Mouse (Mus musculus) stomach, postnatal 0 days (tissue): ENCODE measurements around the gene Necap1. TPM values are rescaled to one million over a fixed set of nuclear protein-coding genes. Genes with fewer than 3 reads are reported as not detected.
A peak's percentile ranks its signal among the peaks of the same experiment; 100 is the strongest.

Experiments used
- ATAC-seq: fragments of 200-750 bp; cut with Nextera tagmentation; 2 replicates; pipeline ENCODE4 v1.8.0; 2017; ENCODE audit not compliant: low FRiP score, low TSS enrichment
- DNase-seq: peaks from one replicate; pipeline ENCODE4 v3.0.0-alpha.2; 2016; ENCODE audit warnings: low spot score
- H3K27ac ChIP-seq: fragments of 300-500 bp; sonication (generic); replicated peaks from 2 replicates; pipeline ENCODE4 v1.5.1; 2014; ENCODE audit warnings: mild to moderate bottlenecking, control low read depth
- H3K27me3 ChIP-seq: fragments of 300-500 bp; sonication (generic); 2 replicates; pipeline ENCODE4 v1.6.1; 2014; ENCODE audit warnings: low read length; ENCODE audit not compliant: control insufficient read depth, insufficient read depth
- H3K36me3 ChIP-seq: fragments of 300-500 bp; sonication (generic); 2 replicates; pipeline ENCODE4 v1.6.1; 2014; ENCODE audit warnings: low read length, mixed read lengths; ENCODE audit not compliant: control insufficient read depth, insufficient read depth
- H3K4me1 ChIP-seq: fragments of 300-500 bp; sonication (generic); replicated peaks from 2 replicates; pipeline ENCODE4 v1.6.1; 2014; ENCODE audit warnings: antibody characterized with exemption; ENCODE audit not compliant: control insufficient read depth, insufficient read depth
- H3K4me2 ChIP-seq: fragments of 300-500 bp; sonication (generic); replicated peaks from 2 replicates; pipeline ENCODE4 v1.6.1; 2014; ENCODE audit warnings: low read depth, mild to moderate bottlenecking, control low read depth, moderate library complexity
- H3K4me3 ChIP-seq: fragments of 300-500 bp; sonication (generic); 2 replicates; pipeline ENCODE4 v1.5.1; 2014; ENCODE audit warnings: low read depth, low read length, control low read depth
- H3K9ac ChIP-seq: fragments of 300-500 bp; sonication (generic); 2 replicates; pipeline ENCODE4 v1.6.1; 2014; ENCODE audit warnings: mild to moderate bottlenecking, low read length, control low read depth, mixed read lengths
- H3K9me3 ChIP-seq: fragments of 300-500 bp; sonication (generic); 2 replicates; pipeline ENCODE4 v1.6.1; 2016; ENCODE audit warnings: low read length; ENCODE audit not compliant: control insufficient read depth
- CTCF ChIP-seq: IDR thresholded peaks from 2 replicates; pipeline ENCODE4 v1.5.1; 2016; ENCODE audit warnings: antibody characterized with exemption, low read depth, mild to moderate bottlenecking, moderate library complexity
- EP300 ChIP-seq: optimal IDR thresholded peaks from 2 replicates; pipeline ENCODE3; 2016; ENCODE audit warnings: antibody characterized with exemption
- WGBS: fragments of 180-500 bp; shearing (Covaris S2); extraction: QIAGEN DNeasy Blood & Tissue Kit; methylation state at CpG from one replicate; pipeline ENCODE4 v1.1.7; 2014; 5-methylcytosine and 5-hydroxymethylcytosine counted together
- polyA plus RNA-seq: library from polyadenylated mRNA; unstranded; fragments of >200 nt; fragmentation: Nextera tagmentation; extraction: Ambion mirVana; gene quantifications from 2 replicates; pipeline ENCODE4 v1.2.1, GENCODE M21; 2015

Necap1 gene
- polyA plus RNA-seq, 1 experiment from 2014 or later: 29.1 TPM

GRCm38 (mm10) chr6:122874720-122875389 lies 581 bp downstream of the Necap1 start:
- TF ChIP-seq CTCF (no peak), EP300 (peak; percentile 5)
- no peaks in the 10 kb centered on the region for H3K9me3 ChIP-seq
- peak overlapping the region; percentile 92 for H3K27ac ChIP-seq
- 0 out of 2 replicates have a peak, but pooled peaks cover 2% of the 10 kb centered on the region for H3K36me3 ChIP-seq
- DNase-seq (peak; percentile 56), ATAC-seq (peak; percentile 76)
- peak overlapping the region; percentile 92 for H3K9ac ChIP-seq
- H3K4me3 ChIP-seq: peak overlapping the region; percentile 96
- H3K4me1 ChIP-seq: no peaks in the 10 kb centered on the region
- peak overlapping the region; percentile 66 for H3K4me2 ChIP-seq
- 1% methylated on average over 31 of the region's 31 CpGs for WGBS
- H3K27me3 ChIP-seq: no peaks in the 10 kb centered on the region

- Histone ChIP-seq H3K36me3 (peaks cover 23% of the 10 kb centered on the region), H3K4me2 (no peak overlapping the region), H3K27me3 (no peaks in the 10 kb centered on the region), H3K9me3 (no peaks in the 10 kb centered on the region), H3K4me1 (no peaks in the 10 kb centered on the region), H3K4me3 (no peak overlapping the region), H3K9ac (no peak overlapping the region), H3K27ac (no peak overlapping the region)
- ATAC-seq (no peak), DNase-seq (no peak)
- TF ChIP-seq CTCF (no peak), EP300 (no peak)
- 71% methylated on average over 7 of the region's 7 CpGs for WGBS
Measured at GRCm38 (mm10) chr6:122879141-122879735, 5.0 kb downstream of the Necap1 start.

GRCm38 (mm10) chr6:122879781-122880505 lies 5.7 kb downstream of the Necap1 start:
- Histone ChIP-seq H3K27me3 (no peaks in the 10 kb centered on the region), H3K36me3 (peaks cover 27% of the 10 kb centered on the region), H3K4me2 (no peak overlapping the region), H3K27ac (no peak overlapping the region), H3K9ac (no peak overlapping the region), H3K9me3 (no peaks in the 10 kb centered on the region), H3K4me1 (no peaks in the 10 kb centered on the region), H3K4me3 (no peak overlapping the region)
- 62% methylated on average over 7 of the region's 7 CpGs for WGBS
- TF ChIP-seq CTCF (no peak), EP300 (no peak)
- no peak for DNase-seq
- ATAC-seq: no peak

- H3K9ac ChIP-seq: no peak overlapping the region
- no peaks in the 10 kb centered on the region for H3K9me3 ChIP-seq
- no peak overlapping the region for H3K4me2 ChIP-seq
- no peaks in the 10 kb centered on the region for H3K27me3 ChIP-seq
- DNase-seq (no peak), ATAC-seq (no peak)
- peaks cover 27% of the 10 kb centered on the region for H3K36me3 ChIP-seq
- H3K4me1 ChIP-seq: no peaks in the 10 kb centered on the region
- TF ChIP-seq EP300: no peak
- TF ChIP-seq CTCF: no peak
- H3K4me3 ChIP-seq: no peak overlapping the region
- WGBS: 93% methylated on average over 12 of the region's 12 CpGs
- H3K27ac ChIP-seq: no peak overlapping the region
Measured at GRCm38 (mm10) chr6:122881287-122881686, 7.0 kb downstream of the Necap1 start.

GRCm38 (mm10) chr6:122883603-122884002 lies 9.3 kb downstream of the Necap1 start:
- Histone ChIP-seq H3K4me2 (no peak overlapping the region), H3K27me3 (no peaks in the 10 kb centered on the region), H3K9me3 (no peaks in the 10 kb centered on the region), H3K27ac (no peak overlapping the region), H3K4me3 (no peak overlapping the region), H3K9ac (no peak overlapping the region), H3K36me3 (peaks cover 35% of the 10 kb centered on the region), H3K4me1 (no peaks in the 10 kb centered on the region)
- 84% methylated on average over 9 of the region's 9 CpGs for WGBS
- TF ChIP-seq CTCF (no peak), EP300 (no peak)
- ATAC-seq (no peak), DNase-seq (no peak)
